Mouse (Mus musculus) urinary bladder, postnatal 36 days (tissue): ENCODE results near the gene Skil.

Experiments
- DNase-seq, 2 experiments: peaks; one replicate each; pipeline ENCODE4 v3.0.0; 2022; ENCODE audit warnings: low spot score in 2 of 2, mixed read lengths in 1 of 2

Skil gene

GRCm38 (mm10) chr3:31083507-31084245 is 11.2 kb upstream of the Skil start:
- peak; percentile 43 to 62 for DNase-seq

GRCm38 (mm10) chr3:31085000-31085399 is 9.9 kb upstream of the Skil start:
- DNase-seq: no peak

DNA sequence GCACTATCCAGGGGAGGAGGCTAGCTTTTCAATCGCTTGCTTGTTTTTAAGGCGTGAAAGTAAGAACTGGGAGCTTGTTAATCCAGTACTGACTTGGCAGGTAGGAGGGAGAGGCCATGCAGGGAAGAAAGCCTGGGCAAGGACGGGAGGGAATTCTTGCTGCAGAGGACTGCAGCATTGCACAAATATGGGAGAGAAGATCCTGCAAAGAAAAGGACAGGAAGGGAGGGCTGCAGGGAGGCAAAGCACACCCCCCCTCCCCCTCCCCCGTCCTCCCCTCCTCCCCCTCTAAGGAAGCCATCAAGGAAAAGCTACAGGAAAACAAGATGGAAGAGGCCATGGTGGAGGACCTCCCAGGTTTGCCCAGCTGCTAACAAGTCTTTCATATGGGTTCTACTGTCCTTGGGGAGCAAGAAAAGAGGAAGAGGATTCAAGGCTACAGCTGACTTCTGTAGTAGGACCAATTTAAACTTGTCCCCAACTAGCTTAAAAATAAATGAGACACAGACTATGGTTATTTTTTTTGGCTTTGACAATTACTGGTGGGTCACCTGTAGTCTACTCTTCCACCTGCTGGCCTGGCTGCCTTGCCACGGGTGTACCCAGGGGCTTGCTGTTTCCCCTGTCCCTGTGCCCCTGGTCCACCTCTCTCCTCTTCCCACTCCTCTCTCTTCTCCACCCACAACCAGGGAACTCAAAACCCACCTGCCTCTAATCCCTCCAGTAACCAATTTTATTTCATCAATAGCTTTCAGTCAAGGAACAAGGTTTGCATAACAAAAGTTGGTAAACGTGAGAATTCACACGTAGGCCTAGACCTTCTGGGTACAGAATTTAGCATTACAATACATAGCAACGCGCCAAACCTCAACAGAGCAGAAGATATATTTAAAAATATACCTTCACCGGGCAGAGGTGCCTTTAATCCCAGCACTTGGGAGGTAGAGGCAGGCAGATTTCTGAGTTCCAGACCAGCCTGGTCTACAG is 5.8 kb upstream of the Skil start:
- DNase-seq: no peak

- no peak for DNase-seq
Observed at GRCm38 (mm10) chr3:31089956-31090355, 4.9 kb upstream of the Skil start.

DNA sequence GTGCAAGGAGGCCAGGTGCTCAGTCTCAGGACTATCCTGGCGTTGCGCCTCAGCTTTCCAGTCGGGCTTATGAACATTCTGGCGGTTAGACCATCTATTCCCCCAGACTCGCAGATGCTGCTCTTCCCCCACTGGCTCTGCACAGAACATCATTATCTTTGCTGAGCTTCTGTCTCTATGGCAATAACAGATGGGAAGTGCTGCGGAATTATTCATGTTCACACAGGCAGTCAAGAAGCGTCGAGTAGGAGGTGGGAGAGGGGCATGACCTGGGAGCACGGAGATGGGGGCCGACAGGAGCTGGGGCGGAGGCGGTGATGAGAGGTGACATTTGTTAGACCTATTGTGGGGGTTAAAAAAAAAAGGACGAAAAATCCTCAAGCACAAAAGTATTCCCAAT is 1.7 kb upstream of the Skil start:
- DNase-seq: no peak

- DNase-seq: peak; percentile 61 to 63
Observed at GRCm38 (mm10) chr3:31093627-31094351, 1.1 kb upstream of the Skil start.

- DNase-seq: no peak
Observed at GRCm38 (mm10) chr3:31095179-31095490, 277 bp downstream of the Skil start.

- peak; percentile 31 to 40 for DNase-seq
Observed at GRCm38 (mm10) chr3:31095491-31096154, 765 bp downstream of the Skil start.

GRCm38 (mm10) chr3:31096155-31097101 is 1.6 kb downstream of the Skil start:
- no peak for DNase-seq

DNA sequence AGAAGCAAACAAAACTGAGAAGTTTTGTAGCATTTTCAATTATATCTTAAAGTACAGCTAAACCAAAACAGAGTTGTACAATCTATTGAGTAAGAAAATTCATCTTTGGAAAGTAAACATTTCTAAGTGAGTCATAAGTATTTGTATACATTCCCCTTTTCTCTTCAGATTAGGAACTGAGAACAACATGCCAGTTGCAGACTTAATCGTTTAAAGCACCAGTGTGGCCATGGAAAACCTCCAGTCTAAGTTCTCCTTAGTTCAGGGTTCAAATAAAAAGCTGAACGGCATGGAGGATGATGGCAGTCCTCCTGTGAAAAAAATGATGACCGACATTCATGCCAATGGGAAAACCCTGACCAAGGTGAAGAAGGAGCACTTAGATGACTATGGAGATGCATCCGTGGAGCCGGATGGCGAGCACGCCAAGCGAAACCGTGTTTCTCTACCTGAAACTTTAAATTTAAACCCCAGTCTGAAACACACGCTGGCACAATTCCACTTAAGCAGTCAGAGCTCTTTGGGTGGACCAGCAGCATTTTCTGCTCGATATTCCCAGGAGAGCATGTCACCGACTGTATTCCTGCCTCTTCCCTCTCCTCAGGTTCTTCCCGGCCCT is 2.4 kb downstream of the Skil start:
- DNase-seq: no peak

DNA sequence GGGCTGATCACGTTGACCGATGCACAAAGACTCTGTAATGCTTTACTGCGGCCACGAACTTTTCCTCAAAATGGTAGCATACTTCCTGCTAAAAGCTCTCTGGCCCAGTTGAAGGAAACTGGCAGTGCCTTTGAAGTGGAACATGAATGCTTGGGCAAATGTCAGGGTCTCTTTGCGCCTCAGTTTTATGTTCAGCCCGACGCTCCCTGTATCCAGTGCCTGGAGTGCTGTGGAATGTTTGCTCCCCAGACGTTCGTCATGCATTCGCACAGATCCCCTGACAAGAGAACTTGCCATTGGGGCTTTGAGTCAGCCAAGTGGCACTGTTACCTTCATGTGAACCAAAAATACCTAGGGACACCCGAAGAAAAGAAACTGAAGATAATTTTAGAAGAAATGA is 3.1 kb downstream of the Skil start:
- no peak for DNase-seq

- DNase-seq: no peak
Observed at GRCm38 (mm10) chr3:31098556-31098955, 3.7 kb downstream of the Skil start.

GRCm38 (mm10) chr3:31100026-31100425 is 5.2 kb downstream of the Skil start:
- no peak for DNase-seq

GRCm38 (mm10) chr3:31100802-31101201 is 5.9 kb downstream of the Skil start:
- no peak for DNase-seq

GRCm38 (mm10) chr3:31104936-31105335 is 10.1 kb downstream of the Skil start:
- DNase-seq: no peak

- DNase-seq: no peak
Observed at GRCm38 (mm10) chr3:31106597-31106996, 11.7 kb downstream of the Skil start.

DNA sequence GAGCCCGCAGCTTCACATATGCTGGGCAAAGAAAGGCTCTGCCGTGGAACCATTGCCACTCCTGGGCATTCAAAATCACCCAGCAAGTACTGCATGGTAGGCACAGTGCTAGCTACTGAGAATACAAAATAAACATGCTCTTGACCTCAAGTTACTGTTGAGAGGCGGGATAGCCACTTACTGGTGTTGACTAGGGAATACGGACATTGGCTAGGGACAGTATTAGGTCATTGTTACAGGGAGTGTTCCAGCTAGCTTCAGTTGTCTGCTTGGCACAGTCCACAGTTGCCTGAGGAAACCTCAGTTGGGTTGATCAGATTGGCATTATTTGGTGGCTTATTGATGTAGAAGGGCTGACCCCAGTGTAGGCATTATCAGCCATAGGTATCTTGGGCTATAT is 12.8 kb downstream of the Skil start:
- DNase-seq: no peak

DNA sequence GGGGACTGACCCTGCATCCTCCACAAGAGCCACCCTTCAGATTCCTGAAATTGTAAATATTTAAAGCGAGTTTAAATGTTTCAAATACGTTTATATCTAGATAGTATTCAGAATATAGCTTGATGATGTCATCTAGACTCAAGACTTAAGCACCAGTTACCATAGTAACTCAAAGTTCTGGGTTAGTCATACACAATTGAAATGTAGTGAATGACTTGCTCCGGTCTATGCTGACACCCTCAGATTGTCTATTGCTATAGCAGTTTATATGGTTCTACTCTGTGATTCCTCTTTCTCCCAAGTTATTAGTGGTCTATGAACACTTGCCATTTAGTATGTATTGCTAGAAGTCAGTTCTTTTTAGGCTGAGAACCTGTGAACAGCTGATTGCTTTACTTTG is 14.2 kb downstream of the Skil start:
- DNase-seq: no peak

DNA sequence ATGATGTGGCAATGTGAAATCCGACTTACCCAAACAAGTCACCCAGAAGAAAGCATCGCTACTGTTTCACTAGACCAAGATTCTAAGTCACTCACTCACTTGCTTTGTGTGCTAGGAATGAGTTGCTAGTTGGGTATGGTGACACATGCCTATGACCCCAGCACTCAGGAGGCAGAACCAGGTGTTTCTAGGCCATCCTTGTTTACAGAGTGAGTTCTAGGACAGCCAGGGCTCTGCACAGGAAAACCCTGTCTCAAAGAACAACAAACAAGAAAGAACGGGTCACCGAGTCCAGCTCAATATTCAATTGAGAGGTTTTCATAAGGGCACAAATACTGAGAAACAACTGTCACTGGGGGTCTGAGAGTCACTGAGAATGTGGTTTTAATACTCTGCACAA is 28.2 kb downstream of the Skil start:
- DNase-seq: no peak

DNA sequence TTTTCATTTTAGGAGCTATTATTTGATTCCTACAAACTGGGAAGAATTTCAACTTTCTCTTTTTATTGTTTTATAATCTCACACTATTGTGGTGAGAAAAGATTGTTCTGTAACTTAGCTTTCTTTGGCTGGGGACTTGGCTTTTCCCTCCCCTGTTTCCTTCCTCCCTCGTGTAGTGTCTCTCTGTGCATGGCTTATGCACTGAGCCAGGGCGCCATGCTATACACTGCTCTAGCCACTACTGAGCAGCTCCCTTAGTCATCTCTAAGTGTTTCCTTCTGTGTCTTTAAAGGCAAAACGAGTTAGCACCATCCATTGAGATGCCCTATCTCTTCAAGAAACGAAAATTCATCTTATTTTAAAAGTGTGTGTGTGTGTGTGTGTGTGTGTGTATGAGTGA is 31.4 kb downstream of the Skil start:
- no peak for DNase-seq
